Mouse (Mus musculus): ENCODE results near the gene Zbtb20.

Zbtb20 gene

GRCm38 (mm10) chr16:43508166-43508998 lies 632.7 kb downstream of the Zbtb20 start:
- DNase-seq (ENCODE audit: low read depth, low spot score), result no peak

GRCm38 (mm10) chr16:43510516-43510915 lies 634.8 kb downstream of the Zbtb20 start:
- DNase-seq (ENCODE audit: low read depth, low spot score), result no peak

- DNase-seq (ENCODE audit: low read depth, low spot score), result no peak
Observed at GRCm38 (mm10) chr16:43511531-43511930, 635.9 kb downstream of the Zbtb20 start.

- DNase-seq (ENCODE audit: low read depth, low spot score), result no peak
Observed at GRCm38 (mm10) chr16:43513933-43514332, 638.3 kb downstream of the Zbtb20 start.

GRCm38 (mm10) chr16:43515538-43515937 lies 639.9 kb downstream of the Zbtb20 start:
- DNase-seq (ENCODE audit: low read depth, low spot score), result no peak

- no peak for DNase-seq (ENCODE audit: low read depth, low spot score)
Observed at GRCm38 (mm10) chr16:43520274-43520673, 644.6 kb downstream of the Zbtb20 start.

GRCm38 (mm10) chr16:43522482-43522881 lies 646.8 kb downstream of the Zbtb20 start:
- no peak for DNase-seq (ENCODE audit: low read depth, low spot score)

GRCm38 (mm10) chr16:43524179-43524578 lies 648.5 kb downstream of the Zbtb20 start:
- no peak for DNase-seq (ENCODE audit: low read depth, low spot score)

GRCm38 (mm10) chr16:43525624-43526023 lies 649.9 kb downstream of the Zbtb20 start:
- DNase-seq (ENCODE audit: low read depth, low spot score), result no peak

- no peak for DNase-seq (ENCODE audit: low read depth, low spot score)
Observed at GRCm38 (mm10) chr16:43528300-43528699, 652.6 kb downstream of the Zbtb20 start.

GRCm38 (mm10) chr16:43531328-43531727 lies 655.6 kb downstream of the Zbtb20 start:
- no peak for DNase-seq (ENCODE audit: low read depth, low spot score)

GRCm38 (mm10) chr16:43534103-43534502 lies 658.4 kb downstream of the Zbtb20 start:
- no peak for DNase-seq (ENCODE audit: low read depth, low spot score)

GRCm38 (mm10) chr16:43535912-43536311 lies 660.2 kb downstream of the Zbtb20 start:
- DNase-seq (ENCODE audit: low read depth, low spot score), result no peak

GRCm38 (mm10) chr16:43537163-43537562 lies 661.5 kb downstream of the Zbtb20 start:
- no peak for DNase-seq (ENCODE audit: low read depth, low spot score)

- no peak for DNase-seq (ENCODE audit: low read depth, low spot score)
Observed at GRCm38 (mm10) chr16:43539659-43540096, 664.0 kb downstream of the Zbtb20 start.

GRCm38 (mm10) chr16:43540108-43540507 lies 664.4 kb downstream of the Zbtb20 start:
- no peak for DNase-seq (ENCODE audit: low read depth, low spot score)

GRCm38 (mm10) chr16:43540546-43541167 lies 665.0 kb downstream of the Zbtb20 start:
- no peak for DNase-seq (ENCODE audit: low read depth, low spot score)

- DNase-seq (ENCODE audit: low read depth, low spot score), result no peak
Observed at GRCm38 (mm10) chr16:43545261-43545660, 669.6 kb downstream of the Zbtb20 start.

GRCm38 (mm10) chr16:43547323-43548180 lies 671.9 kb downstream of the Zbtb20 start:
- DNase-seq (ENCODE audit: low read depth, low spot score), result no peak

- DNase-seq (ENCODE audit: low read depth, low spot score), result no peak
Observed at GRCm38 (mm10) chr16:43548774-43549173, 673.1 kb downstream of the Zbtb20 start.

- no peak for DNase-seq (ENCODE audit: low read depth, low spot score)
Observed at GRCm38 (mm10) chr16:43549425-43550089, 673.9 kb downstream of the Zbtb20 start.
